Mouse (Mus musculus) left cerebral cortex, adult 18-20 months (tissue): ENCODE measurements around the gene Ifnar2. TPM values are rescaled to one million over a fixed set of nuclear protein-coding genes. Genes with fewer than 3 reads are reported as not detected.
"Not testable (repeated sequence)": the region's sequence is repeated elsewhere in the genome, so short reads cannot be mapped to it uniquely, and the experiment has no call there.

Experiments used
- DNase-seq, 2 experiments: peaks; one replicate each; pipeline ENCODE4 v3.0.0; 2021 to 2022; ENCODE audit warnings: low spot score in 2 of 2, mixed read lengths in 1 of 2
- total RNA-seq, 2 experiments: library from RNA; stranded (reverse); gene quantifications; 2 replicates each; pipeline ENCODE4 v1.2.3; 2021

The Ifnar2 gene
- total RNA-seq, 2 experiments from 2014 or later = 21.0 to 23.7 TPM

DNA sequence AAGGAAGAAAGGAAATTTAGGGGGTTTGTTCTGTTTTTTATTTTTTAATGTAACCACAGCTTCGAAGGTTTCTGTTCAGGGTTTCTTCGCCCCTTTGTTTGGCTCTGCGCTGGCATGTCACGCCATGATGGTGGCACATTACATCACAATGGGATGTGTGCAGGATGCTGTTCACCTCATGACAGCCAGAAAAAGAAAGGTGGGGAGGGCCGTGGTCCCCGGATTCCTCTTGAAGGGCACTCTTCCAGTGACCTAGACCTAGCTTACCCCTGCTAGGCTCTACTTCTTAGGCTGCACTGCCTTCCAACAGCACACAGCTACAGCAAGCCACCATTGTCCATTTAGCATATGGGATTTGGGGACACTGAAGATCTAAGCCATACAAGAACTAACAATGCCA lies 53.2 kb downstream of the Ifnar2 start:
- DNase-seq = no peak

DNA sequence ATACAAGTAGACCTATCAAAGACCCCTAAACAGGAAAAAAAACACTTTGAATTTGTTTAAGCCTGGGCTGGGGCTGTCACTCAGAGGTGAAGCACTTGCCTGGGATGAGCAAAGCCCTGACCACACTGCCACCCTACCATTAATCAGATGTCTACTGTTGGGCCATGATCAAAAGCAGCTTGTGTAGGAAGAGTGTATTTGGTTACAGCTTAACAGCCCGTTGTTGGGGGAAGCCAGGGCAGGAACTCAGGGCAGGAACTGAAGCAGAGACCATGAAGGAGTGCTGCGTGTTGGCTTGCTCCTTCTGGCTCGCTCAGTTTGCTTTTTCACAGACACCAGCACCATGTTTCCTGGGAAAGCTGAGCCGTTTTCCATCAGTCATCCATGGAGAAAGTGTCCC lies 54.0 kb downstream of the Ifnar2 start:
- DNase-seq = no peak

DNA sequence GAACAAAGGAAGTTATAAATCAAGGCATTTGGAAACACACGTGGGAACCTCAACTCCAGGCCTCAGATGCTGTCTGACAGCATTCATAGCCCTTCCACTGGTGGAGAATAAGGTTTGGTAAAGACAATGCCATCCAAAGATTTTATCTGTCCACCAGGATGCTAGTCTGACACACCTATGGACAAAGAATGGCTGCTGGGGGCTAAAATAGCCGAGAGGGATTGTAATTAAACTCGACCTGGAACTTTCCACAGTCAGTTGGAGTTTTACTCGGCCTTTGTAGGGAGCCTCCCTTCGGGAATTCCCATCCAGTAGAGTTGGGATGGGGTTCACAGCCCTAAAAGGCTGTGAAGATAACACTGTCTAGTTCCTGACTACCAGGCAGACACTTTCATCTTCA lies 54.9 kb downstream of the Ifnar2 start:
- DNase-seq = no peak

DNA sequence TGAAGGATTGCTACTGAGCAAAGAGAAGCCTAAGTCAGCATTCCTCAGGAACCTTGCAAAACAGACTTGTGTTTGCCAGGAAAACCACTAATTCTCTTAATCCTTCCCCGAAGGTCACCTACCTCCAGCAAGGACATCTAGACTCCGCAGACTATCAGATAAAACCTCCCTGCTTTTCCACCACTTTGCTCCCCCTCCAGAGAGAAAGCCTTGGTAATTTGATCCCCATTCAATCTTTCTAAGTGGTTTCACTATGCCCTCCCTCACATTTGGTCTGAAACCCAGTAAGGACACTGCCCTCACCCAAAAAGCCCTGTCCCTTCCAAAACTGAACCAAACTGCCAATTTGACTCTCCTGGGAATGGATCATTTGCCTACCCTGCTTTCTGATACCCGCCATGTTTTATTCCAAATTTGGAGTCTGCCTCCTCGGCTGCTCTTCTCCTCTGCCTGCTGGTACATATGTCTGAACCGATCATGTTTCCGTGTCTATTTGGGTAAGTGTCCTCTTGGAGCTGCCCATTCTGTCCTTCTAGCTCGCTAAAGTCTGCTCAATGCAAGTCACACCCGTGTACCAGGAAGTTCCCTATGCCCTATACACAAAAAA lies 55.8 kb downstream of the Ifnar2 start:
- no peak for DNase-seq

DNA sequence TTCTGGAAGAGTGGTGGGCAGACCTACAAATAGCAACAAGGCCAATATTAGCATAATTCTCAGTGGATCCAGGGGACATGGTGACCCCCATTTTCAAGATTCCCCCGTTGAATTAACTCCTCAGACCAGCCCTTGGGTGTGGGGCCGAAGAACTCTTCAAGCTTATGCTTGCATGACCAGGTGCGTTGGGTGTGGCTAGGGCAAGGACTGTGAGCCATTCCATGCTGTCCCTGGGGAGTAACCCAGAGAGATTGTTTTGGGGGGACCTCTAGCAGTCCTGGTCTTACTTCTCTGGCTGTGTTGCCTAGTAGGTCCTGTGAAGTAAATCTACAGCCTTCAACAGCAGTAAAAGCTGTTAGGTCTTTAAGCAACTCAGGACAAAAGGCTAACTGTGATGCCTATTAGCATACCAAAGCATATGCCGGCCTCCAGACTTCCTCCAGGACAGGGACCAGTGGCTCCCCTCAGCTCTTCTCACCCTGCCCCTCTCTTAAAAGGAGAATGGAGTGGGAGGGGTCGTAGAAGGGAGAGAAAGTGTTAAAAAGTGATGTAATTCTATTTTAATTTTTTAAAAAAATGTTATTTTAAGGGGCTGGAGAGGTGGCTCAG lies 60.2 kb downstream of the Ifnar2 start:
- DNase-seq = no peak

DNA sequence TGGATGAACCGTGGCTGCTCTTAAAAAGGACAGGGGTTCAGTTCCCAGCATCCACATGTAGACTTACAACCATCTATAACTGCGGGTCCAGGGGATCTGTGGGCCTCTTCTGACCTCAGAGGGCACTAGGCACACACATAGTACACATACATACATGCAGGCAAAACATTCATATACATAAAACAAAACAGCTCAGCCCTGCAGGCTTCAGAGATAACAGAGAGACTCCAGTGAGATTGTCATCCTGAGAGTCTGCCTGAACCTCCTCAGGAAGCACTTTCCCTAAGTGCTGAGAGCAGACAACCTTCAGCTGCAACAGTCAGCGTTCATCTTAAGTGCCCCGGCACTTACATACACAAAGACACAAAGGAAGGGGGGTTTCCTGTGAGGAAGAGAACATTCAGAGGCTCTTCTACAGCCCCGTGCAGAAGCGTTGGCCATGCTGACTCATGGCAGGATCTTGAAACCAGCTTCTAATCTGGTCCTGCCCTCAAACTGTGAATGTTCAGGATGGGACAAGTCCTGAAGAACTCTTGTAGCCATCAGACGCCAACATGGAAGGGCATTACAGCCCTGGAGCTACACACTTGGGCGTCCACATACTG lies 60.8 kb downstream of the Ifnar2 start:
- no peak for DNase-seq

DNA sequence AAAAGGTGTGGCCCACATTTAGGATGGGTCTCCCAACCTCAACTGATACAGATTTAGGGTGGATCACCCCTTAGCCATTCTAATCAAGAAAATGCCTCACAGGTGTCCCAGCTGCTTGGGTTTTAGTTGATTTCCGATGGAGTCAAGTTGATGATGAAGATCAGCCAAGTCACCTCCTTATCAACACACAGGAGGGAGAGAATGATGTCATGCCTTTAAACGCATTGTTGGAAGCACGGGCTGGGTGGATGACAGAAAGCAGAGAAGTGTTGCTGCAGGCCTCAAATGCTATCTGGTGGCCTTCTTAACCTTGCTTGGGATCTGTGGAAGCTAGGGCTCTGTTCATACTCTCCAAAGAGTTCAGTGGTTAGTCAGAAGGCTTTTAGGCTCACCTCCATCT lies 61.5 kb downstream of the Ifnar2 start:
- DNase-seq = no peak

DNA sequence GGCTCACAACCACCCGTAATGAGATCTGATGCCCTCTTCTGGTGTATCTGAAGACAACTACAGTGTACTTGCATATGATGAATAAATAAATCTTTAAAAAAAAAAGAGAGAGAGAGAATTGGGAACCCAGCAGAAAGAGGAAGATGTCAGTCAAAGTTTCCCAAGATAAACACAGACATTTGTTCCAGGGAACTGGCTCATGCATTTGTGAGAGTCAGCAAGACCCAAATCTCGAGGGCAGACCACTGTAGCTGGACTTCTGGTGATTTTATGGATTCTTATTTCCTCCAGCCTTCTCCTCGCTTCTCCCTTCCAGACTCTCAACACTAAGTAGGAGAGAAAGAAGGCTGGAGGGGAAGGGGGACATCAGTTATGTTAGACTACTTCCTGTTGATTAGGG lies 65.5 kb downstream of the Ifnar2 start:
- DNase-seq = no peak

DNA sequence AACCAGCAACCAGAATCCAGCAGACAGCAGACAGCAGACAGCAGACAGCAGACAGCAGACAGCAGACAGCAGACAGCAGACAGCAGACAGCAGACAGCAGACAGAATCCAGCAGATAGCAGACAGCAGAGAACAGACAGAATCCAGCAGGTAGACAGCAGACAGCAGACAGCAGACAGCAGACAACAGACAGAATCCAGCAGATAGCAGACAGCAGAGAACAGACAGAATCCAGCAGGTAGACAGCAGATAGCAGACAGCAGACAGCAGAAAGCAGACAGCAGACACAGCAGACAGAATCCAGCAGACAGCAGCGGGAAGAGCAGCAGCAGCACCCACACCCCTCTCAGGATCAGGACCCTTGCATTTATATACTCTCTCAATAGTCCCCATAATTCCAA lies 66.0 kb downstream of the Ifnar2 start:
- DNase-seq = not testable (repeated sequence)

DNA sequence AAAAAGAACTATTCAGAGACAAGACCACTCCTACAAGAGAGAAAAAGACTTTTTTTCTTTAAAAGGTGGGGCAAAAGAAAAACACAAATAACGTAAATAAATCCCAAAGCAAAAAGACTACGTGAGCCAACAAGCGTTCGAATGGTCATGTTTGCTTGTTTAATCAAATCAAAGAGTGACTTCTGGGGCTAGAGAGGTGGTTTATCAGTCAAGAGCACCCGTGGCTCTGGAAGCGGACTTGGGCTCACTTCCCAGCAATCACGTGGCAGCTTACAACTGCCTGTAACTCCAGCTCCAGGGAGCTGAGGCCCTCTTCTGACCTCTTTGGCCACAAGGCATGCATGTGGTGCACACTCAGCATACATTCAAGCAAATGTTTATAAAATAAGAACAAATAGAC lies 68.8 kb downstream of the Ifnar2 start:
- DNase-seq = no peak

DNA sequence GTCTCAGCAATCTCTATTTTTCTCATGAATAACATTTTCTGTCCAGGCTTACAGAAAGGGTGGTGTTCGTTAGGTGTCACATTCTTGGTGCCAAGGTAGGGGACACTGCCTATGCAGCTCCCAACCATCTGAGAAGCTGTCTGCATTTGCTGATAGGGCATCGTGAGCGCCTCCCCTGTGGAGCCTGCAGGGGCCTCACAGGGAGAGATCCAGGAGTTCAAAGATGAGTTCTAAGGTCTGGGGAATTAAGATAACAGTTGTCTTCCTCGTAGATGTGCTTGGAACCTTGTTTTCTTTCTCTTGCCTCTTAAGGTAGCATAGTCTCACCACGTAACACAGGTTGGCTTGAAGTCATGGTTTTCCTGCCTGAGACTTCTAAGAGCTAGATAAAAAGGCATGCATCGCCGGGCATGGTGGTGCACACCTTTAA lies 69.2 kb downstream of the Ifnar2 start:
- DNase-seq = no peak

DNA sequence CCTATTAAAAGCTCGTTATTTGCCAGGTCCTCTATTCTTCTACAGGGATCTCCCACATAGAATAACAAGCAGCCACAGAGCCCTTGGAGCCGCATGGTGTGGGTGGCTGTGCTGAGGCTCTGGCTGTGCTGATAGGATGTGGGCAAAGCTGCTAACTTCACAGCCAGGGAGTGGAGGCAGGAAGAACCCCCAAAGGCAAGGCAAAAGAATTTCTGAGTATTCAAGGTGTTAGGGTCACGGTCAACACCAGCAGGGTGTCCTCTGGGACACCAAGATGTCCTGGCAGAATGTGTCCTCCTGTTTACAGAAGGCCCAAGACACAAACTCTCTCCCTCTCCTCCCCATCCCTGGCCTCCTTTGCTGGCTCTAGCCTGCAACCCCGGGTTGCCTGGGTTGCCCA lies 69.9 kb downstream of the Ifnar2 start:
- DNase-seq = peak; percentile 10 to 57

DNA sequence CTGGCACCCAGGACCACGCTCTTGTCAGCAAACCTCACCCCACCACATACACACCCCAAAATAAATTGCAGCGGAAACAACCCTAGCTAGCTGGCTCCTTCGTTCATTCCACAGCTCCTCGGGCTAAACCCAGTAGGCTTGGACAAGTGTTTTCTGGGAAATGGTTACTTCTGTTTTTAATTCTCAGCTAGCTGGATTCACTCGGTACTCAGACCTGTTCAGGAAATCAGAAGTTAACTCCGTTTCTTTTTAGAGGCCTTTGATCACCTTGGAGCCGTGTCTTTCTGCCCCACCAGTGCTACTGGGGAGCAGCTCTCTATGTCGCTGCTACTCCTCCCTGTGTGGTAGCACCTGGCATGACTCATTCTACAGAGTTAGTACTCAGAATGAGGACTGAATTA lies 70.6 kb downstream of the Ifnar2 start:
- DNase-seq = no peak

DNA sequence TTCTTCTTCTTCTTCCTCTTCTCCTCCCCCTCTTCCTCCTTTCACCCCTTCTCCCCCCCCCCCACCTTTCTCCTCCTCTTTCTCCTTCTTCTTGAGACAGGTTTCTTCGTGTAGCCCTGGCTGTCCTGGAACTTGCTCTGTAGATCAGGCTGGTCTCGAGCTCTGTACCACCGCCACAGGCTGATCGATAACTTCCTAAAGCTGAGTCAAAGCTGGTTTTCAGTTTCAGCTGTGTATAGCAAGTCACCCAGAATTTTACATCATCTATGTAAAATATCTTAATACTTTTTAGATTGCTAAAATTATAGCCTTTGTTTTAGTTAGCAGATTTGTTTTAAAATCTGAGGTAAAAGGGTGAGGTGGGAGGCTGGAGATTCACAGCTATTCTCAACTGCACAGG lies 72.3 kb downstream of the Ifnar2 start:
- no peak for DNase-seq

DNA sequence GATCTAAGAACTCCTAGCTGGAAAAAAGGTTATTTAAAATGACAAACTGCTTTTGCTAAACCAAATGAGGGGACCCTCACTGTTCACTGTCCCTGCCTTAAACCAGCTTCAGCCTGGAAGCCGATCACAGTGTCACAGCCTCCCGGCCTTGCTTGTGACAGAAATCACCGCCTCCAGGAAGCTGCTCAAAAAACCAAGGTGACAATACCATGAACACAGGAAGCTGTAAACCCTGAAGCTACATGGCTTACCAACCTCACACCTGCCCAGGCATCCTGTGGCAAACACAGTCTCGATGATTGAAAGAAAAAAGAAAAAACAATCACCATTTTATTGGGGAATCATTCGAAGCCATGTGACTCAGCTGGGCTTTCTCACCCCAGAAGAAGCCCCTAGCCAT lies 73.0 kb downstream of the Ifnar2 start:
- no peak for DNase-seq

DNA sequence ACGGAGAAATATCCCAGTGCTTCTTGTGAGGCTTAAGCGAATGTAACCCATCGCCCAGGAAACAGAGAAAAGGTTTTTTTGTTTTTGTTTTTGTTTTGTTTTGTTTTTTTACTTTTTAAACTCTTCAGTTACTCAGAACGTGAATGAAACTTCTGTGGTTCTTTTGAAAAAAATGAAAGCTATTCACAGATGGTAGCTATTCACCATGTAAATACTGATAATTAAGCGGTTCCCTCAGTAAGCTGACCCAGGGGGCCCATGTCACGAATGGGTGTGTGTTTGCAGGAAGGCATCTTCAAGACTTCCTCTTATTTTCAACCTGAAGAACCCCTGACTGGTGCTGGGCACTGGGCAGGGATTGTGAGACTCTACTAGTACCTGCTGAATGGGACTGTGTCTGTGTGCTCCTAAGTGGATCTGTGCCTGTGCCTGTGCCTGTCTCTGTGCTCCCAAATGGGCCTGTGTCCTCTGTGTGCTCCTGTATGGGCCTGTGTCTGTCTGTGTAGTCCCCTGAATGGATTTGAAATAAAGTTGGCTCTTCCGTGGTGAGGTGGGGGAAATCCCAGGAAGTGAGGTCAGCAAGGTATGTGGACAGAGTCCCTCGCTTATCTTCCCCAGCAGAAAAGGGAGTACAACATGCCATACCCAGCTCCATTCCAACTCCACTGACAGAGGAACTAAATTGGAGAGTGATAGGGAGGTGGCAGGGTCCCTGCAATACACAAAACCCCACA lies 74.4 kb downstream of the Ifnar2 start:
- no peak for DNase-seq

DNA sequence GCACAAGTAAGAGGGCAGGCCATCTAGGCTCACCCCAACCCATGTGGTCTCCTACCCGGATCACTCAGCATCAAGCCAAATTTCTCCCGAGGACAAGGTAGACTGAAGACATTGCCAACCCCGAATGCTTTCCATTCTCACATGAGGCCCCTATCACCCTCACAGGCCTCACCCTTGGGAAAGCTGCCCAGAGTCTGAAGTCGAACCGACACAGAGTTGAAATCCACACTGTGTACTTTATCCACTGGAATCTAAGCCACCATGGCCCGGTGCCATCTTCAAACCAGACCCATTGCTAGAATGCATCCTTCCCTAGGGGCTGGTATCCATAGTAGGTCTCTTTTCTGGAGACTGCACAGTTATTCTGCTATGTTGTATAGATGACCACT lies 74.9 kb downstream of the Ifnar2 start:
- DNase-seq = no peak

DNA sequence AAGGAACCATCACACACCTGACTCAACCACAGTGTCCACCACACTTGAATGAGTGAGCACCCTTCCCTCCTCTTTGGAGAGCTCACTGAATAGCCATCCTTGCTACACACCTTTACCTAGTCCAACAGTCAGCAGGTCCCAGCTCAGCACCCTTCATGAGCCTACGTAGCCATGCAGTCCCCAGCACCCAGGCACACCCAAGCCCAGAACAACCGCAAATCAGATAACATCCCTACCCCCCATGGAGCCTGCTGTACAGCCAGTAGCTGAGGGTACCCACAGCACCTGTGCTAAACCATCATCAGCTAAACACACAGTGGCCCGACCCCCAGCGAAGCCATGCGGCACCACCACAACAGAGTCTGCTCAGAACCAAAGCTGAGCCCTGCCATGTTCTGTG lies 75.5 kb downstream of the Ifnar2 start:
- no peak for DNase-seq

DNA sequence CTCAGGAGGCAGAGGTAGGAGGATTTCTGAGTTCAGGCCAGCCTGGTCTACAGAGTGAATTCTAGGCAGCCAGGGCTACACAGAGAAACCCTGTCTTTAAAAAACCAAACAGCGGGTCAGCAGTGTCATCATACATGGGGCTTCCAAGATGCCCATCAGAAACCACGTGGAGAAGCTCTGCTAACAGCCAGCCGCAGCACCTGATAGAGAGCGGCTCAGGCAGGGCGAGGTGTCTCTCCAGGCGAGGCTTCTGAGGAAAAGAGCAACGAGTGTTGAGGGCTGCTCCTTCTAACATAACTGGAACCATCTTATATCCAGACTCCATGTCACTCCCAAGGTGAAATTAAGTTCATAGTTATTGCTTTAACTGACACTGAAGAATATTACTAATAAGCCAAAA lies 76.3 kb downstream of the Ifnar2 start:
- no peak for DNase-seq

DNA sequence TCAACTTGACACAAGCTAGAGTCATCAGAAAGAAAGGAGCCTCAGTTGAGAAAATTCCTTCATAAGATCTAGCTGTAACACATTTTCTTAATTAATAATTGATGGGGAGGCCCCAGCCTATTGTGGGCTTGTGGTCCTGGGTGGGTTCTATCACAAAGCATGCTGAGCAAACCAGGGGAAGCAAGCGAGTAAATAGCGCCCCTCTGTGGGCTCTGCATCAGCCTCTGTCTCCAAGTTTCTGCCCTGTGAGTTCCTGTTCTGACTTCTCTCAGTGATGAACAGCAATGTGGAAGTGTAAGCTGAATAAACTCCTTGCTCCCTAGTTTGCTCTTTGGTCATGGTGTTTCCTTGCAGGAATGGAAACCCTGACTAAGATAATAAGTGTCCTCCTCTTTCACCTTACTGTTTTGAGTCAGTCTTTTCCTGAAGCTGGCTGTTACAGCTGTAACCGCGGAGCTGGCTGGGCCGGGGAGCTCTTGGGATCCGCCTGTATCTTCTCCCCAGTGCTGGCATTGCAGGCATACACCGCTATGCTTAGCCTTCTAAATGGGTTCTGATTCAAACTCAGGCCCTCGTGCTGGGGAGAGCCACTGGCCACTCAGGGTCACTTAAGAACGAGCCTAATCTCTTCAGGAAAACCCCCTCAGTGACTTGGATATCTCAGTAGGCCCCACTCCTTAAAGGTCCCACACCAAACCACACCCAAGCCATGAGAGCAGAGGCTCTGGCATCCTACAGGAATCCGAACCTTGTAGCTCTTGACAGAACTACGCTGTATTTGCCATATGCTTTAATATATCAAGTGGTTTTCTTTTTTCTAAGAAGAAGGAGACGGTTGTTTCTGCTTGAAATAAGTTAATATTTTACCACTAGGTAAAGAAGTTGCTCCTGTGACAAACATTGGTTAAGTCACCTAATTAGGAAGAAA lies 77.8 kb downstream of the Ifnar2 start:
- no peak for DNase-seq

DNA sequence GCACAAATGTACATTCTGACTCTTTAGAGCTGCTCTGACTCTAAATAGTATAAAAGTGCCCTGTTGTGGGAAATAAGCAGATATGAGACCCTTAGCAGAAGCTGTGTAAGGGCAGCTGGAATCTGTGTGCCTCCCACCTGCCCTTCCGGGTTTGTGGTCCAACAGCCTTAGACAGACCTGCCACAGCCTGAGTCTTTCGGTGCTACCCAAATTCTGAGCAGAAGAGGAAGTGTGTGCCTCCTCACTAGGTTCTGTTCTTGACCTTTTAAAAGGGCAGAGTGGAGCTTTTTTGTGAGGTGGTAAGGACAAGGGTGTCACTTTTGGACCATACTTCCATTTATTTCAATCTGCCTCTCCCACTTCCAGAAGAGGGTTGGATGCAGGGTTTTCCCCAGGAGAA lies 79.4 kb downstream of the Ifnar2 start:
- no peak for DNase-seq
